Mouse (Mus musculus) left cerebral cortex, postnatal 14 days (tissue): Measurements from ENCODE around the gene Coq8b. TPM values are rescaled to one million over a fixed set of nuclear protein-coding genes. Genes with fewer than 3 reads are reported as not detected.

Source experiments
- DNase-seq, 2 experiments: peaks; one replicate each; pipeline ENCODE4 v3.0.0; 2021 to 2022; ENCODE audit warnings: low spot score in 2 of 2, mixed read lengths in 1 of 2
- intact Hi-C: fragments of 180-260 bp; cut with DNase I; formaldehyde crosslinking; loops from one replicate; pipeline ENCODE4 v1.15.1; 2025
- total RNA-seq, 2 experiments: library from RNA; stranded (reverse); gene quantifications; 2 replicates each; pipeline ENCODE4 v1.2.3; 2021

Gene Coq8b
- total RNA-seq, 2 experiments from 2014 or later: 31.2 to 34.8 TPM

DNA sequence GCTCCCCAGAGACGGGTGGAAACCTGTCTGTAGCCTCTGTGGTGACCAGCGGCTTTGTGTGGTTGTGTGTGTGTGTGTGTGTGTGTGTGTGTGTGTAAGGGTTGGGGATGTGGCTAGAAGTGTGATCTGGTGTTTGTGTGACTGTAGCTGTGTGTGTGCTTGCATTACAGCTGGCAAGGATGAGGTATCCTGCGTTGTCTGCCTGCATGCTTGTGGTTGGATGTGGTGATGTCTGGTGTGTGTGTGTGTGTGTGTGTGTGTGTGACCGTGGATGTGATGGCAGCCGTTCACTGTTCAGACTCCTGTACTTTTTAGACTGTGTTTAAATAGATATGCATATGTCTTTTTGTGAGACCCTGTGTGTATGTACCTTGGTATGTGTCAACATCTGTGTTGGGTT is 26.9 kb downstream of the Coq8b start:
- intact Hi-C loops: loop anchor here (2.0 kb wide), 1 partner anchor 27 kb away; the partner anchor contains the start of gene Coq8b
- peak; percentile 35 to 78 for DNase-seq

GRCm38 (mm10) chr7:27260856-27261255 is 28.0 kb downstream of the Coq8b start:
- intact Hi-C loops: no loop called here
- peak; percentile 46 to 69 for DNase-seq

DNA sequence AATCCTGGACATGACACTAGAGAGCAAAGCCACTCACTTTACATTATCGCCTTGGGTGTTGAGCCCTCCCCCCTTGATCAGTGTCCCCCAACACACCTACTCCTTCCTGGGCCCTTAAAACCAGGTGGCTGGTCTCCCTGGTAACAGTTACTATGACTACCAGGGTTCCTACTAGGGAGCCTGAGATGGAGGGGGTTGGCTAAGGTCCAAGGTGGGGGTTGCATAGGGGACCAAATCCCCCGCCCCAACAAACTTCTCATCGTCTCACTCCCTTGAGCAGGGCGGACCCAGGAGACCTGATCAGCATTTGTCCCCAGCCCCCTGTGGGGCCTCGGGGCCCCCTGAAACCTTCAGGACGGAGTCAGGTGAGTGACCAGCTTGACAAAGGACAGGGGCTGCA is 29.1 kb downstream of the Coq8b start:
- peak in 1 of 2 experiments; percentile 45 for DNase-seq
- intact Hi-C loops: no loop called here

DNA sequence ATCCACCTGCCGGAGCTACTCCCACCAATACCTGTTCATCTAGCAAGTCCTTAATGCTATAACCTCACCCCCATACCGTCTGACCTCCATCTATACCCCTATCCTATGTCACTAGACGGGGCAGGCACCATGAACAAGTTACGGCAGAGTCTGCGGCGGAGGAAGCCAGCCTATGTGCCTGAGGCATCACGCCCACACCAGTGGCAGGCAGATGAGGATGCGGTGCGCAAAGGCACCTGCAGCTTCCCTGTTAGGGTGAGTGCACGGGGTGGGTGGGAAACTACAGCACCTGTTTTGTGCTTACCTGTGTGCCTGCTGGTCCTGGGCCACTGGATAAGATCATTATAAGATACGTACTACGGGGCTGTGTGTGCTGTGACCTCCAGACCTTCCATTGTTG is 31.9 kb downstream of the Coq8b start:
- DNase-seq: peak in 1 of 2 experiments; percentile 36
- intact Hi-C loops: no loop called here

GRCm38 (mm10) chr7:27266515-27267128 is 33.8 kb downstream of the Coq8b start:
- intact Hi-C loops: no loop called here
- peak; percentile 80 to 88 for DNase-seq

GRCm38 (mm10) chr7:27271423-27271822 is 38.6 kb downstream of the Coq8b start:
- no peak for DNase-seq
- intact Hi-C loops: no loop called here

DNA sequence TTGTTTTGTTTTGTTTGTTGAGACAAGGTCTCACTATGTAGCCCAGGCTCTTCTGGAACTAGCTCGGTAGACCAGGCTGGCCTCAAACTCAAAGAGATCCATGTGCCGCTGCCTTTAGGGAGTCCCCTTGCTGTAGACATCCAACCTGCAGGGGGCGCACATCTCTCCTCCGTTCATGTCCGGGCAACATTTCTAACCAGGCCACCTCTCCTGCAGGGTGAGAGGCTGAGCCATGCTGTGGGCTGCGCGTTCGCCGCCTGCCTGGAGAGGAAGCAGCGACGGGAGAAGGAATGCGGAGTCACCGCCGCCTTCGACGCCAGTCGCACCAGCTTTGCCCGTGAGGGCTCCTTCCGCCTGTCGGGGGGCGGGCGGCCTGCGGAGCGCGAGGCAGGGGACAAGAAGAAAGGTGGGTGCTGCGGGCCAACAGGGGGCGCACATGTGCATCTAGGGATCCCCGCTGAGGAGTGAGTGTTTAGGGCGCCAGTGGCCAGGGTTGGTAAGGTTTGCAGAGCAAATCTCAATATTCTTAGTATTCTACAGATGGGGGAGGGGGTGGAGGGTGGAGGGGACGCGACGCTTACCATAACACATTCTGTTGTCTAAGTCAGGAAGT is 41.0 kb downstream of the Coq8b start:
- DNase-seq: no peak
- intact Hi-C loops: no loop called here

GRCm38 (mm10) chr7:27274916-27275315 is 42.1 kb downstream of the Coq8b start:
- no peak for DNase-seq
- intact Hi-C loops: no loop called here

DNA sequence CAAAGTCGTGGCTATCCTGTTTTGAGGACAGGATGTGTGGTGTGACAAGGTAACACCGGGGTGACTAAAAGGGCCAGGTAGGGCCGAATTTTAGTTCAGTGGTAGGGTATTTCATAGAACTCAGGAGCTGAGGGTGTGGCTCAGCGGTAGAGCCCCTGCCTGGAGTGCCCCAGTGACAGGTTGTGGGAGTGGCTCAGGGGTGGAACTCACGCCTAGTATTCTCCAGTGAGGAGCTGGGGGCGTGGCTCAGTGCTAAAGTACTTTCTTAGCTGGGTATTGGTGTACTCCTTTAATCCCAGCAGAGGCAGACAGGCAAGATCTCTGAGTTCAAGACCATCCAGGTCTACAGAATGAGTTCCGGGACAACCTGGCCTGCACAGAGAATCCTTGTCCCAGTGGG is 43.2 kb downstream of the Coq8b start:
- intact Hi-C loops: no loop called here
- DNase-seq: no peak

DNA sequence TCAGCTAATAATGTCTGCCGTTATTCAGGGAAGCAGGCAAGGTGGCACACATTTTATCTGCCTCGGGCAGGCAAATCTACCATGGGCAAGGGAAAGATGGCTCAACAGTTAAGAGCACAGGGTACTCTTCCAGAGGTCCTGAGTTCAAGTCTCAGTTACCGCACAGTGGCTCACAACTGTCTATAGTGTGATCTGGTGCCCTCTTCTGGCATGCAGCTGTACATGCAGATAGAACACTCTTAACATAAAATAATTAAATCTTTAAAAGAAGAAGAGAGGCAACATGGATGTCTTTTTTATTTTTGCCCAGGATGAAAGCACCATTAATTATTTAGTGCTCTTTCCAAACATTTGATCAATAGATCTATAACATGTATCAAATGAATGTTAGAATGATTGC is 44.4 kb downstream of the Coq8b start:
- DNase-seq: no peak
- intact Hi-C loops: no loop called here

DNA sequence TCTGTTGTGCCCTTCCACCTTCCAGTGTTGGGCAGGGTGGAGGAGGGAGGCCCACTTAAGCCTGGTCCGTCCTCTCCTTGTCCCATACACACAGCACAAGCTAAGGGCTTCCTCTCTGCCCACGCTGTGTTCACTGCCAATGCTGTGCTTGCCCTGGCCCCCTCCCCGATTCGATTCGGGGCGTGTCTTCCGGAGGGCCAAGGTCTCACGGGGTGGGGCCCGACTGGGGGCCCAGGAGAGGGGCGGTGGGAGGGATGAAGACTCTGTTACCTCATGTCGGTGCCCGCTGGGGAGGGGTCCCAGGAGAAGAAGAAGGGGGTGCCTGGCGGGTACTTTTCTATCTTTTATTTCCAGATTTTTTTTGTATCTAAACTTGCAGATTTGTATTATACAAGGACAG is 48.9 kb downstream of the Coq8b start:
- intact Hi-C loops: no loop called here
- no peak for DNase-seq

- no peak for DNase-seq
- intact Hi-C loops: no loop called here
Observed at GRCm38 (mm10) chr7:27282225-27282624, 49.4 kb downstream of the Coq8b start.

DNA sequence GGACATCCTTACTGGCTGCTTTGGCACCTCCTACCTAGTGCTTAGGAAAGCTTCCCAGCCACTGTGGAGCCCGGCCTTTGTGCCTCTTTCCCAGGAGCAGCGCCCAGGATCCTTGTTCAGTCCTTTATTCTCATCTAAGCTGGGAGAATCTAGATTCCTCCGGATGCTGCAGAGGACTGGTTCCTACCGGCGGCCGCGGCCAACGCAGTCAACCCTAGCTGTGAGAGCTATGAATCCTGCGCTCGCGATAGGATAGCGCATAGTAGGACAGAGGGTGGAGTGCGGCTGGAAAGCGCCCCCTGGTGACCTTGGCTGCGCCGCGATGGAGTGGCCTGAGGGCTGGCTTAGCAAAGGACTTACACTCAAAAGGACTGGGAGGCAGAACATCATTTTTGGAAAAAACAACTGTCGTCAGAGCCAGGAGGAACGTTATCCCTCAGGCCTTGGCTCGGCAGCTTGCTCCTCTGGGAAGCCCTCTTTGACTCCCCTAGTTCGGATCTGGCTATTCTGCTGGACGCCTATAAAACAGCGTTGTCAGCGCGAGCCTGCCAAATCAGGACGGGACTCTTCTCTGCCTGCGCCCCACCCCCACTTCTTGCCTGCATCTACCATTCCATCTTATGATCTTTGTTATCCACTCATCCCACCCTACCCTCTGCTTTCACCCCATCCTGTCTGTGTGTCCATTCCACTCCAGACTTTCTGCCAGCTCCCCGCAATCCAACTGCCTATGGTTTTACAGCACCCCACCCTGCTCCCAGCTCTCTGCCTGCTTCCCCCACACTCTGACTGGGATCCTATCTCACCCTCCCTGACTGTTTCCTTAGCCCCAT is 52.3 kb downstream of the Coq8b start:
- peak in 1 of 2 experiments; percentile 58 for DNase-seq
- intact Hi-C loops: loop anchor here (2.0 kb wide), 1 partner anchor 152 kb away; no protein-coding TSS in a partner anchor

DNA sequence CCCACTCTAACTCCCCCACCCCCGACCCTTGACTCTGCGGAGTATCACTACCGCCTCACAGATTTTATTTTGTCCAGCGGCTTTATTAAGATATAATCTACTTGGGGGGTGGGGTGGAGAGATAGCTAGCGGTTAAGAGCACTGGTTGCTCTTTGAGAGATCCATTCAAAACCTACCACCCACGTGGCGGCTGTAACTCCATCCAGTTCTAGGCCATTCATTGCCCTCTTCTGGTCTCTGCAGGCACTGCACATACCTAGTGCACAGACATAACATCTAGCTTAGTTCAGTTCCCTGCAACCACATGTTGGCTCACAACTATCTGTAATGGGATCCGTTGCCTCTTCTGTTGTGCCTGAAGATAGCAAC is 52.9 kb downstream of the Coq8b start:
- DNase-seq: peak; percentile 72 to 91
- intact Hi-C loops: loop anchor here (2.0 kb wide), 1 partner anchor 153 kb away; no protein-coding TSS in a partner anchor

GRCm38 (mm10) chr7:27288732-27289131 is 55.9 kb downstream of the Coq8b start:
- no peak for DNase-seq
- intact Hi-C loops: no loop called here

DNA sequence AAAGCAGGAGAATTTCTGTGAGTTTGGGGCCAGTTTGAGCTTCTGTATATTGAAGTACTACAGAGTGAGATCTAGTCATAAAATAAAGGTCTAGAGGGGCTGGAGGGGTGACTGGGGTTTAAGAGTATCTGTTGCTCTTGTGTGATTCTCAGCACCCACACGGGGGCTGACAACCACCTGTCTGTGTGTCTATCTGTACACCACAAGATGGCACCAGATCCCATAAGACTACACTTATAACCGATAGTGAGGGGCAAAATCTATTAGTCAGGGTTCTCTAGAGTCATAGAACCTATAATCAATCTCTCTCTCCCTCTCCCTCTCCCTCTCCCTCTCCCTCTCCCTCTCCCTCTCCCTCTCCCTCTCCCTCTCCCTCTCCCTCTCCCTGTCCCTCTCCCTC is 57.7 kb downstream of the Coq8b start:
- no peak for DNase-seq
- intact Hi-C loops: no loop called here

DNA sequence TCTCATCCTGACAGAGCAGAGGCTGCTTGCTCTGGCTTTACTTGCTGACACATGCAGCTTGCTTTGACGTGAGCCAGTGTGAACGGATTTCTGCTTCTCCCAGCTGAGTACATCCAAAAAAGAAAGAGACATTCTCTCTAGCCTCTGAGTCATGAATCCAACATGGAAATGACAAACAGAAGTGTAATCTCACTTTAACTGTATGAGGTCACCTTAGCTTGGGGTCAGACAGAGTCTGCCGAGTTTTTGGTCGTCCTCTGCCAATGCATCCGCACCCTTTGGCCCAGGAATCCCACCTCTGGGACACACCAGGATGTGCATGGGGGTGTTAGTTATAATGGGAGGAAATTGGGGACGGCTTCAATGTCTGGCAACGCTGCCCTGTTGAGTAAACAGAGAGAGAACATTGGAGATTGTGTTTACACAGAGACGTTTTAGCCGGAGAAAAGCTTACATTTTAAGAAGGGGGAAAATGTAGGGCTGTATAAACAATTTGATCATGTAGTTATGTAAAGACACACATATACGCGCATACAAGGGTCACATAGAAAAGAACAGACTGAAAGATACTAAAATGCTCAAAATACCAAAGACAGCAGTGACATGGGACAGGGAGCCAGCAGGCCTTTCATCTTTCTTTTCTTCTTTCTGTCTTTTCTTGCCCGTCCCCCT is 59.1 kb downstream of the Coq8b start:
- DNase-seq: peak in 1 of 2 experiments; percentile 56
- intact Hi-C loops: no loop called here

GRCm38 (mm10) chr7:27295956-27296355 is 63.1 kb downstream of the Coq8b start:
- intact Hi-C loops: no loop called here
- no peak for DNase-seq

GRCm38 (mm10) chr7:27296518-27296917 is 63.7 kb downstream of the Coq8b start:
- DNase-seq: no peak

GRCm38 (mm10) chr7:27298033-27298610 is 65.3 kb downstream of the Coq8b start:
- intact Hi-C loops: no loop called here
- no peak for DNase-seq

More at GRCm38 (mm10) chr7:27296518-27296917, 63.7 kb downstream of the Coq8b start:
- intact Hi-C loops: no loop called here
